Mouse (Mus musculus) MEL (cell line): ENCODE results near the gene Eno4.

Experiments
- CTCF ChIP-seq, 3 experiments: IDR thresholded peaks in 2 of 3; conservative IDR thresholded peaks in 1 of 3; 2 replicates each; pipeline ENCODE4 v1.5.1; 2011 to 2012; ENCODE audit warnings: low read length in 3 of 3, low read depth in 2 of 3, mild to moderate bottlenecking in 2 of 3, improper control_type of control experiment in 1 of 3, inconsistent platforms in 1 of 3, mixed read lengths in 1 of 3, moderate library complexity in 1 of 3; ENCODE audit not compliant: control insufficient read depth in 1 of 3, insufficient read depth in 1 of 3, poor library complexity in 1 of 3, severe bottlenecking in 1 of 3
- EP300 ChIP-seq, 2 experiments: IDR thresholded peaks; 2 replicates each; pipeline ENCODE4 v1.6.1; 2011; ENCODE audit warnings: improper control_type of control experiment in 2 of 2, low read length in 2 of 2, low read depth in 1 of 2, mild to moderate bottlenecking in 1 of 2
- ETS1 ChIP-seq: IDR thresholded peaks from 2 replicates; pipeline ENCODE4 v1.6.1; 2012; ENCODE audit warnings: low read depth, mild to moderate bottlenecking, inconsistent platforms, low read length, improper control_type of control experiment, moderate library complexity
- JUND ChIP-seq: IDR thresholded peaks from 2 replicates; pipeline ENCODE4 v1.6.1; 2011; ENCODE audit warnings: low read depth, mild to moderate bottlenecking, improper control_type of control experiment, low read length
- MXI1 ChIP-seq: IDR thresholded peaks from 2 replicates; pipeline ENCODE4 v1.6.1; 2011; ENCODE audit warnings: mild to moderate bottlenecking, low read depth, low read length, improper control_type of control experiment
- NELFE ChIP-seq: IDR thresholded peaks from 2 replicates; pipeline ENCODE4 v1.6.1; 2011; ENCODE audit warnings: low read depth, low read length, improper control_type of control experiment
- POLR2A ChIP-seq, 2 experiments: IDR thresholded peaks; 2 replicates each; pipeline ENCODE4 v1.6.1; 2011 to 2012; ENCODE audit warnings: low read length in 2 of 2, mild to moderate bottlenecking in 2 of 2, control low read depth in 1 of 2, improper control_type of control experiment in 1 of 2, low read depth in 1 of 2, moderate library complexity in 1 of 2; ENCODE audit not compliant: control insufficient read depth in 1 of 2, insufficient read depth in 1 of 2, poor library complexity in 1 of 2
- POLR2AphosphoS2 ChIP-seq: IDR thresholded peaks from 2 replicates; pipeline ENCODE4 v1.6.1; 2011; ENCODE audit warnings: low read length, improper control_type of control experiment
- RCOR1 ChIP-seq: IDR thresholded peaks from 2 replicates; pipeline ENCODE4 v1.6.1; 2012; ENCODE audit warnings: low read depth, mild to moderate bottlenecking, inconsistent platforms, low read length, improper control_type of control experiment
- TCF12 ChIP-seq: IDR thresholded peaks from 2 replicates; pipeline ENCODE4 v1.6.1; 2014; ENCODE audit warnings: low read depth, mild to moderate bottlenecking, inconsistent platforms, low read length, improper control_type of control experiment, moderate library complexity
- UBTF ChIP-seq: IDR thresholded peaks from 2 replicates; pipeline ENCODE4 v1.6.1; 2012; ENCODE audit warnings: low read depth, mild to moderate bottlenecking, inconsistent platforms, low read length, improper control_type of control experiment, moderate library complexity, borderline replicate concordance; ENCODE audit not compliant: insufficient read depth
- ZC3H11A ChIP-seq: IDR thresholded peaks from 2 replicates; pipeline ENCODE4 v1.6.1; 2012; ENCODE audit warnings: low read depth, mild to moderate bottlenecking, inconsistent platforms, low read length, improper control_type of control experiment
- ZKSCAN1 ChIP-seq: IDR thresholded peaks from 2 replicates; pipeline ENCODE4 v1.6.1; 2012; ENCODE audit warnings: low read depth, mild to moderate bottlenecking, inconsistent platforms, low read length, improper control_type of control experiment, moderate library complexity

GRCm38 (mm10) chr19:58979436-58980055 lies 36.3 kb downstream of the Eno4 start:
- TF ChIP-seq CTCF (IDR thresholded peaks at IDR 0.05 in 2 of 3, conservative IDR thresholded peaks at IDR 0.05 in 1 of 3; ENCODE audit: control insufficient read depth in 1 of 3, insufficient read depth in 1 of 3, low read depth in 2 of 3, low read length in 3 of 3, poor library complexity in 1 of 3, severe bottlenecking in 1 of 3), result no peak
- peak; percentile 57; the same call in 1 of the 2 replicates for TF ChIP-seq MXI1
- TF ChIP-seq RCOR1, result peak; percentile 90
- no peak for TF ChIP-seq TCF12
- TF ChIP-seq POLR2A (IDR thresholded peaks at IDR 0.05; ENCODE audit: control insufficient read depth in 1 of 2, insufficient read depth in 1 of 2, low read depth in 1 of 2, low read length in 2 of 2, poor library complexity in 1 of 2), result no peak
- no peak for TF ChIP-seq JUND
- no peak for TF ChIP-seq NELFE
- no peak for TF ChIP-seq ZC3H11A
- no peak for TF ChIP-seq ZKSCAN1
- no peak for TF ChIP-seq POLR2AphosphoS2
- peak; percentile 84 for TF ChIP-seq ETS1
- TF ChIP-seq EP300 (IDR thresholded peaks at IDR 0.05; ENCODE audit: low read depth in 1 of 2, low read length in 2 of 2), result peak in 1 of 2 experiments; percentile 20; a peak in 1 of 4 replicates
- TF ChIP-seq UBTF, result no peak
